Mouse (Mus musculus) monocyte, adult 5-6 weeks (primary cell): Measurements from ENCODE around the gene Vmn1r17. TPM values are rescaled to one million over a fixed set of nuclear protein-coding genes. Genes with fewer than 3 reads are reported as not detected.
"Not testable (repeated sequence)": the region's sequence is repeated elsewhere in the genome, so short reads cannot be mapped to it uniquely, and the experiment has no call there.

Source experiments
- ATAC-seq: fragments of 153-309, 156-312 bp; replicated peaks from 2 replicates; pipeline ENCODE4 v1.8.0; 2017; ENCODE audit warnings: mild to moderate bottlenecking; ENCODE audit not compliant: low TSS enrichment, insufficient number of reproducible peaks, severe bottlenecking, poor library complexity, low FRiP score
- total RNA-seq: library from RNA; stranded (forward); fragments of 200-1000, 200-491, 200-594 nt; gene quantifications from 3 replicates; pipeline ENCODE4 v1.2.3, GENCODE M21; 2017

Gene Vmn1r17
- not detected in 3 replicates for total RNA-seq

DNA sequence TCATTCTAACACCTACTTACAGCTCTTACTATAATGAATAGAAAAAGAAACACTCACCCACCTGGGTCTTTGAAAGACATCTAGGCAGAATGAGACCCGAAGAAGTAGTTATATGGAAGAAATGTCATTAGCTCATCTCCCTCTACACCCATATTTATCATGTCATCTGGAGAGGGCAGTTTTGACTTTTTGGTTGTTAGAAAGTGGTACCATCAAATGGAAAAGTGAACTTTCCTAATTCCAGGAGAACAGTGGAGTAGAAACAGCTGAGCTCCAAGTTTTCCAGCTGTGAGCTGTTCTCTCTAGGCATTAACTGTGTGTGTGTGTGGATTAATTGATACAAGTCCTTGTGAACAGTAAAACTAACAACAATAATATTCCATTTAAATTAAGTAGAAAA lies at the start of gene Vmn1r17:
Gene Vmn1r17, minus strand, starts transcription at position 101 of the 400 bp plus-strand sequence.
- ATAC-seq: no peak

DNA sequence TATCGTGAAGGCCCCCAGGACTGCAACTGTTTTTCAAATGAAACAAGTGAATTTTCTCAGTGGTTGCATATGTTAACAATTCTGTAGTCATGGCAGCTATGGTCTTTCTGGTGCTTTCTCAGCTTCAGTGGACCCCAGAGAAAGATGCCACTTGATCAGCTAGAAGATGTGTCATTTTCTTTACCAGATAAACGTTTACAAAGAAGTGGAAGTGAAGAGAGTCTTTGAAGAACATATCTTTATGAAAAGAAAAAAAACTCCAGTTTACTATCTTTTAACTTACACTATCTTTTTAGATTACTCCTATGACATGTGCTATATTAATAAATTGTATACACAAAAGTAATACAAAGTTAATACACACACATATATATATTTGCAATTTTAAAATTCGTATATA lies 40.0 kb upstream of the Vmn1r17 start, which contains the start of gene Vmn1r19:
Gene Vmn1r19, plus strand, starts transcription at position 301 of the 400 bp plus-strand sequence.
- not testable (repeated sequence) for ATAC-seq

DNA sequence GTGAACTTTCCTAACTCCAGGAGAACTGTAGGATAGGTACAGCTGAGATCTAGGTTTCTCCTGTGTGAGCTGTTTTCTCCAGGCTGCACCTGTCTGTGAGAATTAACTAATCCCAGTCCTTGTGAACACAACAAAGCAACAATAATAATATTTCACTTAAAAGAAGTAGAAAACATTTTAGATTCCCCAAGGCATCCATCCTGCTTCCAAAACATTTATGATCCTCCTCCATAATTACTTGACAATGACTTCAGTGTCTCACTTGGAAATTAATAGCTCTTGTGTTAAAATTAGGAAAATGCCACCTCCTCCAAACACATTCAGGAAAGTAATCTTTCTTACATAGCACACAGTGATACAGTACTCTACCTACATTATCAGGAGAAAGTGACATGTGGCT lies 32.2 kb upstream of the Vmn1r17 start, which contains the start of gene Vmn1r18:
Gene Vmn1r18, minus strand, starts transcription at position 101 of the 400 bp plus-strand sequence.
- ATAC-seq: no peak

DNA sequence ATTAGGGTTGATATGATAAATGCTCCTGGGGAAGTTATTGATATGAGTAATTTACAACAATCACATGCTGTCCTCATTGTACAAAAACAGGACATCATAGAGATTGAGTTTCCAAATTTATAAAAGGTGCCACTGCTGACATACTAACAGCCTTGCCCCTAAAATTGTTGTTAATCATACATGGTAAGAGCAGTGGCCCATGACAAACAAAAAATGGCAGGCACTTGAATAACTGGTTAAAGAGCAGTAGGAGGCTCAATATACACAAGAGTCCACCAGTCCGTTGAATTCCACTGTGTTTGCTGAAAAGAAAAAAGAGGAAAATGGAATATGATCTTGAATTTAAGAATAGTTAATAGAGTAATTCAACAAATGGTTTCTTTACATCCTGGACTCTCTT lies 4.0 kb upstream of the Vmn1r17 start:
- no peak for ATAC-seq

DNA sequence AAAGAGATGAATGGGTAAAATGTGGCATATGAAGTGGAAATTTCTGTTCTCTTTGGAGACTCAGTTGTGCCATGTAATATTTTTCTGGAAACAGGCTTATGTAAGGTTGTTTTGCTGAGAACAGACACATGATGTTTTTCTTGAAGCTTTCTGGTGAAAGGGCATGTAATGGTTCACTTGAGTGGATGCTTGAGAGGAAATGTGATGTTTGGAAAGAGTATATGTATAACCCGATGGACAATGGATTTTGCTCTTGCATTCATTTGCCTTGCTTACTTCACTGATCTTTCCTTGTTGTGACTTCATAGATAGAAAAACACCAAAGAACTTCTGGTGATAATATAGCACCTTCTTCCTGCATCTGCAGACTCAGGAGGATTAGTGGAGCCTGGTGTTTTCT lies 2.3 kb upstream of the Vmn1r17 start:
- ATAC-seq: not testable (repeated sequence)

DNA sequence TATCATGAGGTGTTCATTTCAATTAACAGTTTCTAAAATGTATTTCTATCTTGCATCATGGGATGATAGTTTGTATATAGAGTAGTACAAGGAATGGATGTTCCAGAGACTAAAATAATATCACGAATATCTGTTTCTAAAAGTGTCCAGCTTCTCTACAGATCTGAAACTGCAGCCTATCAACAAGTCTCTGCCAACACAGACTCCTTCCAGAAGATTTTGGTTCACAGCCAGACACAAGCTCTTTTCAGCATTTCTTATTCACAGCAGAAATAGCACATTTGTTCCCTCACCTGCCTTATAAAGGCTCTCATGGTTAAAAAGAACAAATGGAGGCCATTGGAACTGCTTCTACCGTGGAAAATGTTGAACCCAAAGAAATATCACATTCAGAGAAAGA lies 6.7 kb downstream of the Vmn1r17 start:
- no peak for ATAC-seq

DNA sequence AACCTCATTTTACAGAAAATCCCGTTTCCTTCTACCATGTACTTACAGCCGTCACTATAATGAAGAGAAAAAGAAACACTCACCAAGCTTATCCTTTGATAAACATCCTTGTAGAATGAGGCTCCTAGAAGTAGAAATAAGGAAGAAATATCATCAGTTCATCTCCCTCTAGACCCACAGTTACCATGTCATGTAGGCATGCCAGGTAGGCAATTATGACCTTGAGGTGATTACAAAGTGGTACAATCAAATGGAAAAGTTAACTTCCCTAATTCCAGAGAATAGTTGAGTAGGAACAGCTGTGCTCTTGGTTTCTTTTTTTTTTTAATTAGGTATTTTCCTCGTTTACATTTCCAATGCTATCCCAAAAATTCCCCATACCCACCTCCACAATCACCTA lies 34.1 kb downstream of the Vmn1r17 start, which contains the start of gene Vmn1r16:
Gene Vmn1r16, minus strand, starts transcription at position 101 of the 400 bp plus-strand sequence.
- no peak for ATAC-seq

DNA sequence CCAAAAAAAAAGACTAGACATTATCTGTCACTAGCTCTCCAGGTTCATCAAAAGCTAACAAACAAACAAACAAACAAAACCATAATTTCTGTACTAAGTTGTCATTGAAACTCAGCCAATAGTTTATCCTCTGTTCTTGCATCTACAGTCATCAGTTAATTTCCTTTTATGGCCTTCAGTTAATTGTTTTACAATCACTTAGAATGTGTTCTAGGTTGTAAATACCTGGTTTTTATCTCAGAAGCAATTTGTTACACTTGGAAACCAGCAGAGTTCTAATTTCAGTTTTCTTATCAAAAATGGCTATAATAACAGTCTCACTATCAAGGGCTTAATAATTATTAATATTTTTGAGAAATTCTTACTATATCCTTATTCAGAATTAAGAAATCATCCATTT lies 37.4 kb downstream of the Vmn1r17 start:
- no peak for ATAC-seq

Other genes starting within 250 kb of the Vmn1r17 start
- not detected in 3 replicates for gene Vmn1r11, start 230.3 kb downstream of the Vmn1r17 start, total RNA-seq
- gene Vmn1r12, start 206.8 kb downstream of the Vmn1r17 start, total RNA-seq: not detected in 3 replicates
- 0.10 TPM in 1 of 3 replicates, not detected in the others for gene Vmn1r13, start 160.4 kb downstream of the Vmn1r17 start, total RNA-seq
- gene Vmn1r14, start 132.0 kb downstream of the Vmn1r17 start, total RNA-seq: not detected in 3 replicates
- not detected in 3 replicates for gene Vmn1r15, start 105.8 kb downstream of the Vmn1r17 start, total RNA-seq
- gene Vmn1r16, start 34.2 kb downstream of the Vmn1r17 start, total RNA-seq: not detected in 3 replicates
- gene Vmn1r18, start 32.1 kb upstream of the Vmn1r17 start, total RNA-seq: not detected in 3 replicates
- not detected in 3 replicates for gene Vmn1r19, start 40.1 kb upstream of the Vmn1r17 start, total RNA-seq
- gene Vmn1r20, start 65.2 kb upstream of the Vmn1r17 start, total RNA-seq: not detected in 3 replicates
- gene Ppm1k, start 171.7 kb upstream of the Vmn1r17 start, total RNA-seq: 11.2 to 50.5 TPM (median 12.1 TPM) in 3 replicates
- gene Herc6, start 217.3 kb upstream of the Vmn1r17 start, total RNA-seq: 19.4 to 42.9 TPM (median 38.9 TPM) in 3 replicates